Mouse (Mus musculus): ENCODE measurements at regions not wholly inside any gene's neighbourhood (a gene's known extent, or its start where the extent isn't known, plus 50 kb on each side); places are given as distances from the start of the nearest gene placed in this dataset.

DNA sequence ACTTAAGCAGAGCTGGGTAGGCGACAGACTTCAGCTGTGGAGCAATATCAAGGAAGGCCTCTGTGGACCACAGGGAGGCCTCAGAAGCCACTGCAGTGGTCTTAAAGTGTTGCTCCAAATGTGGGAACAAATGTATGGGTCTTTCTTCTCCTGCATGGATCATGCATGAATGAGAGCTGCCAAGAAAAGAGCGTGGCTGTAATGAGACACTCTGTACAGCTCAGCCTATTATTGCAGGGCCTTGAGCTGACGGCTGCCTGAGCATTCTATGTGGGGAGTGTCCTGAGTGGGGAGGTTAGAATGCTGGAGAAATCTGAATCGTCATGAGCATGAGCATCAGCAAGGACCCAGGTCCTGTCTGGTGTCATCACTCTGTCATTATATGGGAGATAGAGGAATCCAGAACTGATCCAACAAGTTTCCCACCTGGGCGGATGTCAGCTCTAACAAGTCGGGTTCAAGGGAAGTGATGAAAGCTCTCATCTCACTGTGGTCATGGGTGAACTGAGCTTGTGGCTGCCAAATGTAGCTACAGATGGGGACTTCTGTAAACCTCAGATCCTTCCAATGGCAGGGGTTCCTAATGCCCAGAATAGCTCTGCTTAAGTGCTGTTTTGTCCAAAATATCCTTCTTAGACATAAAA lies 176.6 kb downstream of the Cd83 start:
- DNase-seq (ENCODE audit: low read depth, low spot score): no peak
- WGBS: 79% methylated on average over 6 of the region's 6 CpGs

DNA sequence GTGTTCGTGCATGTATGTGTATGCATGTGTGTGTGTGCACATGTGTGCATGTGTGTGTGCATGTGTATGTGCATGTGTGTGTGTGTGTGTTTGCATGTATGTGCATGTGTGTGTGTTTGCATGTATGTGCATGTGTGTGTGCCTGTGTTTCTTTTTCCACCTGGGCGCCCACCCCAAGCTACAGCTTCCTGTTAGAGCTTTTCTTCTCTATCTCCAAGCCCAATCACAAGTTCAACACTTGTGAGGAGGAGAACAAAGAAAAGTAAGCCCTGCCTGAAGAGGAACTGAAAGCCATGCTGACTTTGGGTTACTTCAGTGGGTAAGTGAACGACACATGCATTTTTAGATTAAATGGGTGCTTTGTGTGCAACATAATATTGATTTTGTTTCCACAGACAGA lies 177.4 kb downstream of the Cd83 start:
- WGBS: 86% methylated on average over 3 of the region's 3 CpGs

DNA sequence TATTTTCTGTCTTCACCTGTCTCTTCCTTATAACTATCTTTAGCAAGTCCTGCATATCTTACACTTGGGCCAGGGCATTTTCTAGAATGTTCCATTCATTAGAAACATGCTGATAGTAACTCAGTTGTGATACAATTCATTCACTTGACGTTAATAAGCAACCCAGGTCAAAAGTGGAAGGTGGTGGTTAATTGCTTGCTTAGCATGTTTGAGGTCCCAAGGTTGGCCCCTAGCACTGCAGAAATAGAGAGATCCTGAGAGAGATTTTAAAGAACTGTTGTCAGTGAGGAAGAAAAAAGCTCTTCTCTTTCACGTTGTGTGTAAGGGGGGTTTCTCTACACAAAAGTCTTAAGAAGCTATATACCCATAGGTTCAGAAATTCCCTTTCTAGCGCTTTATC lies 178.7 kb downstream of the Cd83 start:
- DNase-seq (ENCODE audit: low read depth, low spot score): no peak
- 68% methylated on average over 3 of the region's 3 CpGs for WGBS

More for the DNA sequence above, 177.4 kb downstream of the Cd83 start:
- no peak for DNase-seq (ENCODE audit: low read depth, low spot score)

DNA sequence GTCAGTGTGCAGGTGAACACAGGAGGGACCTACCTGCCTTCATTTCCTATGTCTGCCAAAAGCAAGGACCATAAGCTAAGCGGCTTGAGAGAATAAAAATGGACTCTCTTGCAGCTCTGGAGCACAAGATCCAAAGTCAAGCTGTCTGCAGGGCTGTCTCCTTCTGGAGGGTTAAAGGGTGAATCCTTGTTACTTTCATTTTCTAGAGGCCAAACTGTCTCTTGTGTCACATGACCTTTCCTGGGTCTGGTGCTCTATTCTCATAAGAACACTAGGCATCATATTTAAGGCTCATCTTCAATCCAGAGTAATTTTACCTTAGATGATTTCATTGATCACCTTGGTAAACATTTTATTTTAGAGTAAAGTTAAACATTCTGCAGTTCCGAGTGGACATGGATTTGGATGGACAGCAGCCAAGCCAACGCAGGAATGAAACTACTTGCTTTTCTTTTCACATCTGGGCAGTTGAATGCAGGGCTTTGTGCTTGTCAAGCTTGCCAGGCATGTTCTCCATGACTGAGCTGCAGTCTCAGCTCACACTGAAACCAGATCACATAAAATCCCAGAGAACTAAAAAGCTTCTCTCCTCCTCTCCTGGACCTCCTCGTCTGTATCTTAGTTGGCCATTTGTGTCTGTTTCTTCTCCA lies 180.8 kb downstream of the Cd83 start:
- 54% methylated on average over 4 of the region's 4 CpGs for WGBS
- no peak for DNase-seq (ENCODE audit: low read depth, low spot score)

DNA sequence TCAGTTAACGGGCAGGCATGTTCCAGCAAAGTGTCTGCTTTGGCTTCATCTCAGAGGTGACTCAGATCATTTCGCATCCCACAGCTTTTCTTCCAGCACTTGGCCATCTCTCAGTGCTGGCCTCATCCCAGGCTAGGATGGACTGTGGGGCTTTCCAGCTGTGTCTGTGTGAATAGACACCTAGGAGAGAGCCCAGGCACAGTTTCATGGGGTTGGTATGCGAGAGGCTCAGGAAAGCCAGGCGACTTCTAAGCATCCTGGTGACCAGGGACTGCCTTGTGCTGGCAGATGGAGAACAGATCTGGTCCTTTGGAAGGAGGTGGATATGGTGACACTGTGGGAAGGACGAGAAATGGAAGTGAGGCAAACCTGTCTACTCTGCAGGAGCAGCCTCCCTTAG lies 182.9 kb downstream of the Cd83 start:
- DNase-seq (ENCODE audit: low read depth, low spot score): no peak
- WGBS: 70% methylated on average over 5 of the region's 5 CpGs

DNA sequence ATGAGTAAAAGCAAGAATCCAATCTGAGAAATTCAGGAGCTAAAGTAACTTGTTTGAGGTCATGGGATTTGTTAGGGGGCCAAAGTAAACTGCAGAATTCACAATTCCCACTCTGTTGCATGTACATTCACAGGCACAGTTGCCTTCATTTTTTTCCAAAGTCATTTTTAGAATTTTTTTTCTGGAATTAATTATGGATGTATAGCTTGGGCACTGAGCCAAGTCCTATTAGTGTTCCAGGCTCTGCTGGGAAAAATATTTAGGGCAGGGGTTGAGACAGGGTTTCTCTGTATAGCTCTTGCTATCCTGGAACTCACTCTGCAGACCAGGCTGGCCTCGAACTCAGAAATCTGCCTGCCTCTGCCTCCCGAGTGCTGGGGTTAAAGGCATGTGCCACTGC lies 188.3 kb downstream of the Cd83 start:
- DNase-seq (ENCODE audit: low read depth, low spot score): no peak
- WGBS: 92% methylated on average over 2 of the region's 2 CpGs

DNA sequence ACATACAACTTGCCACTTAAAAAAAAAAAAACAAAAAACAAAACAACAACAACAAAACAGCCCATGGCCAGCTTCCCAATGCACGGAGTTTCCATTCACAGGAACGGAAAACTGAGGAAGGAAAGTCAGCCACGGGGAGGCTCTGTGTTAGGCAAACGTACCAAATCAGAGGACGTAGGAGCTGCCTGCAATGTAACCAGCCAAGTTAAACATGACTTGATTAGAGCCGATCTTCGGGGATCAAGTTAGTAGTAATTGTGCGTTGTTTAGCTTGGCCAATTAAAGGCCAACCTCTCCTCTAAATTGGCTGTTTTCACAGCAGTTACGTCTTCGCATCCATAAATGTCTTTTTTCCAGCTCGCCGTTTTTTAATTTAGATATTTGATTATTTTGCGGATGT lies 190.7 kb downstream of the Cd83 start:
- 77% methylated on average over 13 of the region's 13 CpGs for WGBS
- DNase-seq (ENCODE audit: low read depth, low spot score): no peak

DNA sequence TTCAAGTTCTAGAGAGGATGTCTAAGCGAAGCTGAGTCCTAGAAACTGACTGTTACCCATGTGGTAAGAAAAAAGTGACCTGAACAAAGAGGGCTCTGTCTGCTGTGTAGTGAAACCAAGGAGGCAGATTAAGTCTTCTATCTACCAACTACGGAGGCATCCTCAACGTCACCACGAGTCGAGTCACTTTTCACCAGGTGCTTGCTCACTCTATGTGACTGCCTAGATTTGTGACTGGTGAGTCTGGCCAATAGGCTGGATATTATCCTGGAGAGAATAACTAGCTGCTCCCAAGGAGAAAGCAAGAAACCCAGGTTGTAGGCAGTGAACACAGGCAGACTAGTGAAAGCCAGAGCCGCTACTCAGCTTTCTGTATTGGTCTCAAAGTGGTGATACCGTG lies 191.2 kb downstream of the Cd83 start:
- WGBS: 83% methylated on average over 7 of the region's 7 CpGs
- no peak for DNase-seq (ENCODE audit: low read depth, low spot score)

DNA sequence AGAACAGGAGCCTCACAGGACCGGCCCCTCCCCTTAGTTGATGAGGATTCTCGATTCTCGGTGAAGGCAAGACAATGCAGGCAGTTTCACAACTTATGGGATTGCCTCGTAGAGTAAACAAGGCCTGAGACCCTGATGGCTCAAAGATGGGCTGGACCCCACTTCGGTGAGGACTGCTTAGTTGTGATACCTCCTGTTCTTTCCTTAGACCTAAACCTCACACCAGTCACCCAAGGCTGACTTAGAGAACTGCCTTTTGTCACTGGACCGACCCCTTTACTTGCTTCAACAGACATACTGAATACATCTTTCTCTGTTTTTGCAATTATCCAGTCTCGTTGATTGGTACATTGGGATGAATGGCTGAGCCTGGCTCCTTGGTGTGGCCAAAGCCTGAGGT lies 192.1 kb downstream of the Cd83 start:
- 58% methylated on average over 7 of the region's 7 CpGs for WGBS

DNA sequence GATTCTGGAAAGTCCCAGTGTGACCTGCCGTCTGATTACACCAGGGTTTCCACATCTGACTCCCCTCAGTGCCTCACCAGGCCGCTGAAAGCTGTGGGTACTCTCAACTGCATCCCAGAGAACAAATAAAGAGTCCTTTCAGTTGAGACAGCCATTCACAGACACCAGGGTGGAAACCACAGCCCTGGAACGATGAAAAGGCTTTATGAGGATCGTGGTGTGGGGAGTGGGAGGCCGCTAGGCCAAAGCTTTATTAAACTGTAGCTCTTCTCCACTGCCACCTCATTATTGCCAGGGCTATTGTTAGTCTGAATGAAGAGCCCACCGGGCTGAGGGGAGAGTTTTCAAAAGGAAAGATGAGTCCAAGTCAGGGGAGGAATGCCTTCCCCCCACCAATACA lies 202.8 kb downstream of the Cd83 start:
- DNase-seq (ENCODE audit: low read depth, low spot score): no peak
- WGBS: 72% methylated on average over 6 of the region's 6 CpGs

More for the DNA sequence above, 192.1 kb downstream of the Cd83 start:
- DNase-seq (ENCODE audit: low read depth, low spot score): no peak

DNA sequence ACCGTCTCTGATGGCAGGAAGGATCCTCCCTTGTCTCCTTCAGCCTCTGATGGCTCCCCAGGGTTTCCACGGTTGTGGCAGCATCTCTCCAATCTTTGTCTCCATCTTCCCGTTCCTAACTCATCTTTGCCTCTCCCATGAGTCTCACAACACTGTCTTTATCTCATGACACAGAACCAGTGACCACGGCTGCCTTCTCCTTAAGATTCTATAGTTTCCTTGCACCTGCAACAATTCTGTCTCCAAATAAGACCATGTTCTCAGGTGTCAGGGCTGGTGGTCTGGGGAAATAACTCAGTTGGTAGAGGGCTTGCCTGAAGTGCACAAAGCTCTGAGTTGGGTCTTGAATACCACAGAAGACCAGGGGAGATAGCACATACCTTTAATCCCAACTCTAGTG lies 203.8 kb downstream of the Cd83 start:
- DNase-seq (ENCODE audit: low read depth, low spot score): no peak
- WGBS: 91% methylated on average over 4 of the region's 4 CpGs

DNA sequence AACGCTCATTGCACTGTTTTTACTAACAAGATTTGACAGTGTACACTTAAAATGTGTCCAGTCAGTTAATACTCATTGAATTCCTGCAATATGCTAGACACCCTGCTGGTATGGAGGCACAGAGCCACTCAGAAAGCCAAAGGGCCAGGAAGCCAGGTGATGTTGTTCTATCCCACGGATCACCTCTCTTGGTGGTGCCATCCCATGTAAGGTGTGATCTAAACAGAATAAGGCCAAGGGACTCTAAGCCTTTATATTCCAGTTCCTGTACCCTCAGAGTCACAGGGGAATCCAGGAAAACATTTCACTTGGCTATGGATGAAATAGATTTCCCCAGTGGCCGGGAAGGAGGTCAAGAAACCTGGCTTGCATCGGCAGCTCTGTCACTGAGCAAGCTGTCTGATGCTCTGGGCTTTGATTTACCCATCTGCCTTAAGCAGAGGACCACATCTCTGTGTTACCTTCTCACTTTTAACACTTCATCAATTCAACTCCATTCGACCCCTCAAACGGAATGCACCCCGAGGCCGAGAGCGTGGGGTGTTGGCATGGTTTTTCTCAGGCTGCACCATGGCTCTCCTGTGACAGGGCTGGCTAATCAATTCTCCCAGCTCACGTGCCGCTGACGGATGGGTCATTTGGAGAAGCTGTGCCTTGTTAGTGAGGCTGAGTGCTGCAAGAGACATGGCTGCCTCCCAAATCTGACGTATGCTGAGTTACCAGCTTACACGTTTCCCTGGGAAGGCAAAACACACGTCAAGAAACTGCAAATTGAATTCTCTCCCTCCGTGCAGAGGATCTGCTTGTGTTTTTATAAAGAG lies 205.9 kb downstream of the Cd83 start:
- WGBS: 79% methylated on average over 16 of the region's 16 CpGs
- DNase-seq (ENCODE audit: low read depth, low spot score): no peak

DNA sequence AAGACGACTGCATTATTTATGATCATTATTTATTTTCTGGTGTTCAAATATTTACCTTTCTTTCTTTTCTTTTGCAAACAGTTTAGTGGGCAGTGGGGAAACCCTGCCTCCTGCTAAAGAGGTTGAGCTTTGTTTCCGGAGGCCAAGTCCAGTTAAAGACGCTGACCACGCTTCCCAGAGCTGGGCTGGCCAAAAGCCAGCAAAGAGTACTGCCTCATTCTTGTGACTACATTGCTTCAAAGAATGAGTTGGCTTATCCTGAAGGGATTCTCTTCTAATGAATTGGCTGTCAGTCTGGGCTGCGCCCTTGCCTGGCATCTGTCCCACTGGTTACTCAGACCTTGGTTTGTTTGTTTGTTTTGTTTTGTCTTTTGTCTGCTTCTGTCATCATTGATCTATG lies 207.2 kb downstream of the Cd83 start:
- peak; percentile 14 for DNase-seq (ENCODE audit: low read depth, low spot score)
- WGBS: 10% methylated on average over 5 of the region's 5 CpGs

DNA sequence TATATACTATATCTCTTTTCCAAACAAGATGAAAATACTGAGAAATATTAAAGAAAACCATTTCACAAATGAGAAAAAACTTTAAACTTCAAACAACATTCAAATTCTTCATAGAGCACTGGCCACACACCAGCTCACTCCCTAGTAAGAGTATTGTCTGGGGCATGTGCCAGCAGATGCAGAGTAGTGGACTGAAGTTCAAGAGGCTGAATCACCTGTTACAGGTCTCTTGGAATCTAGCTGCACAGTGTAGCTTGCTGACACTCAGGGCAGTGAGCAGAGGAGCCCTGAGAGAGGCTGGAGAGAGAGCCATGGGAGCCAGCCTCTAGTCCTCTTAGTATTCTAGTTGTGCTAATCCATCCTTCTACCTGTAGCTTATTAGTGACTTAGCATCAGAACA lies 208.4 kb downstream of the Cd83 start:
- no peak for DNase-seq (ENCODE audit: low read depth, low spot score)

DNA sequence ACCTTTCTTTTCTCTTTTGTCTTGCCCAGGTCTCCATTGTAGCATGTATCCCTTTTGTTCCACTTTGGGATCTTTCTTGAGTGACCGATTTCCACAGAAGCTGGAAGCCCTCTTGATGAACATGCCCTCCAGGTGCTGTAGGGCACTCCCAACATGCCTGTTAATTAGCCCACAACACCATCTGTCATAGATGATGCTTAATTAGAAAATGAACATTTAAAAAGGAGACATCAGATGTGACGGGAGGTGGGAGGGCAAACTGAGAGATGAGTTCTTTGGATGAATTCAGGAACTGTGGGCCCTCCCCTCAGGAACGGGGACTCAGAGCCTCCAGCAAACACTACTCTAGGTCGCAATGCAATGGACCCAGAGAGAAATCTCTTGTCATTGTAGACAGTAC lies 209.8 kb downstream of the Cd83 start:
- DNase-seq (ENCODE audit: low read depth, low spot score): no peak
- 94% methylated on average over 4 of the region's 4 CpGs for WGBS

DNA sequence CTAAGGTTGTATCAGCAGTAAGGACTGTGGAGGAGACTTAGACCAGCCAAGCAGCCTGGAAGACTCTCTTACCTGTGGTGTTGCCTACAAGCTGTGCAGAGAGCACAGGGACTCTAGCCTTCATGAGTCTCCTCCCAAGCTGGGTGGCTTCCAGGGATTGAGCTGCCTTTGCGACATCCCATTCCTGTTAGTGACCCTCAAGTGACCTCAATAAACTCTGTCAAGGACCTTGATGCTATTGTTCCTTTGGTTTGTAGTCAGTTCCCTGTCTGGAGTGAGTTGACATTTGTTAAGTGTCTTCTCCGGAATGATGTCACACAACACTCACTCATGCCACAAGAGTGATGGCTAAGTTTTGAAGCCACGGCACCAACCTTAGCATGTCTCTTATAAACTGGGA lies 211.0 kb downstream of the Cd83 start:
- DNase-seq (ENCODE audit: low read depth, low spot score): no peak
- WGBS: 48% methylated on average over 3 of the region's 3 CpGs

DNA sequence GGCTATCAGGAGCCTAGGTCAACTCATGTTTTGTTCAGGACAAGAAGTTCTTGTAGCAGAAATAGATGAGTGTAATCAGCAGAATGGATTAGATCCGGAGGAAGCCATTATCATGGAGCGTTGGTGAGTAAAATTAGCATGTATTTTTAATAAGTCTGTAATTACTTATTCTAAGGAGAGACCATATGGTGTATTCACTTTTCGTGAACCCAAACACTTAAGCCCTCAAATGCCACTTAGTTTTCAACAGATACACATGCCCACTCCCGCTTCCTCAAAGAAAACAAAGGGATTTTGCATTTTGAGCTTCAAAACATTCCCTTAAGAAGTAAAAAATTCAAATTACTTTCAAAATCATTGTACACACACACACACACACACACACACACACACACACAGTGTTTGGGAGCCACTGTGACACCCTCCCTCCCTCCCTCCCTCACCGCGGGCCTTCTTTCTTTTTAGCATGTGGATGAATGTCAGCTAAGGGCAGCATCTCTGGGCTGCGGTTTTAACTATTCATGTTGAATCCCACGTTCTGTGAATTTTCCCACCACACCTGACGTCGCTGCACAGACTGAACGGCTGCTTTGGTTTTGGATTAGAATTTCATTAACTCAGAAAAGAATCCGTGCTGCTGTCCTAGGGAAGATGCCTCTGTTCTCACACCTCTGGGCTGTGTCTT lies 217.4 kb downstream of the Cd83 start:
- WGBS: 90% methylated on average over 12 of the region's 12 CpGs
- DNase-seq (ENCODE audit: low read depth, low spot score): no peak

DNA sequence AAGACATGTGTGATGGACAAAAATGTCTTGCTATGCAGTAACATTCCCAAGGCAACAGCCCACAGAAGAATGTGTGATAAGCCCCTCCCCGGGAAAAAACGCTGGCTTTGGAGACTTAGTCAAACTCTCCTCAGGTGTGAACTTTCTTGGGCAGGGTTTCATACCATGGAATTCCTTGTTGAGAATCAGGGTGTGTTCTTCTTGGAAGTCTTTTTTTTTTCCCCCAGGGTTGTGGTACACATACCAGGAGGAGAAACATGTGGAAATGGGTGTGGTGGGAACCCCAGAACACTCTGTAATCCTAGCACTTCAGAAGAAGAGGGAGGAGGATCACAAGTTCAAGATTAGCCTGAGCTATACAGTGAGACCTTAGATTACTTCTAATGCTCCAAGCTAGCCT lies 228.3 kb downstream of the Cd83 start:
- 71% methylated on average over 2 of the region's 2 CpGs for WGBS
- DNase-seq (ENCODE audit: low read depth, low spot score): no peak

DNA sequence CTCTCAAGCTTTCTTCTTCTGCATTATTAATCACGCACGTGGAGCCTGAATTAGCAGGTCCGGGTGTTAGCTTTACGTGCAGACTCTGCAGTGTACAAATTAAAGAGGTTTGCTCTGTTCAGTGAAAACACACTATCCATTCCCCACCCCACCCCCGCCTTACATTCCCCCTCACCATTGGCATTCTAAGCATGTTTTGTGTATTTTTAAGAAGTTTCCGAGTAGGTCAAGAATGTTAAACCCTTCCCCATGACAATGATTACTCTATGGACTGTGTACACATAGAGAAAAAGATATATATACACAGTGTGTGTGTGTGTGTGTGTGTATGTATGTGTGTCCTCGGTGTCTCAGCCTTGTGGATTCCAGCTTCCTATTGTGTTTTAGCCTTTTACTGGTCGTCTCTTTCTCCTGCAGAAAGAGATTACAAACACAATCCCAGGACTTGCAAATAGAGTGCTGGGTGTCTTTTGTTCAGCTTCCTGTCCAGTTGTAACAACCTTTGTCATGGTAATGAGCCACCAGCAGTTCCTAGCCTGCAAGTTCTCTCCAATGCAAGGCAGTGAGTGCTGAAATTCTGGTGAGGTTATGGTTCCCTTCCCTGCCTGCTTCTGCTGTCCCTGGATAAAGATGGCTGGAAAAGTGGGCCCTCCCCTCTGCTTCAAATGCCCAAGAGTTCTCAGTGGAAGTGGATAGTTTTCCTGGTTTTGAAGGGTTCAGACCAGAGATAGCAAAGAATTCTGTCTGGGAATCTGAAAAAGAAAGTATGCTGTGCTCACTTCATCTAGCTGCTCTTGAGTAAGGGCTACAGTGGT lies 234.1 kb downstream of the Cd83 start:
- 35% methylated on average over 8 of the region's 8 CpGs for WGBS
- DNase-seq (ENCODE audit: low read depth, low spot score): no peak

DNA sequence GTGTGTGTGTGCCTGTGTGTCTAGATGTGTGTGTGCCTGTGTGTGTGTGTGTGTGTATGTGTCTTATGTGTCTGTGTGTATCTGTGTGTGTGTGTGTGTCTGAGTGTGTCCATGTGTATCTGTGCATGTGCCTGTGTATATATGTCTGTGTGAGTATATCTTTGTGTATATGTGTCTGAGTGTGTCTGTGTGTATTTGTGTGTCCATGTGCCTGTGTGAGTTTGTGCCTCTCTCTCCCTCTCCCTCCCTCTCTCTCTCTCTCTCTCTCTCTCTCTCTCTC lies 234.7 kb downstream of the Cd83 start:
- no peak for DNase-seq (ENCODE audit: low read depth, low spot score)

Data from large intestine, adult 2 months (tissue).